Mouse (Mus musculus) layer of hippocampus, postnatal 10 days (tissue): Measurements from ENCODE around the gene Tmem131. TPM values are rescaled to one million over a fixed set of nuclear protein-coding genes. Genes with fewer than 3 reads are reported as not detected.

ENCODE experiments used
- DNase-seq, 2 experiments: peaks; one replicate each; pipeline ENCODE4 v3.0.0; 2021; ENCODE audit warnings: low spot score in 2 of 2
- total RNA-seq, 2 experiments: library from RNA; stranded (reverse); gene quantifications; 2 replicates each; pipeline ENCODE4 v1.2.3; 2021

Tmem131 gene
- total RNA-seq, 2 experiments from 2014 or later = 58.1 to 60.5 TPM

DNA sequence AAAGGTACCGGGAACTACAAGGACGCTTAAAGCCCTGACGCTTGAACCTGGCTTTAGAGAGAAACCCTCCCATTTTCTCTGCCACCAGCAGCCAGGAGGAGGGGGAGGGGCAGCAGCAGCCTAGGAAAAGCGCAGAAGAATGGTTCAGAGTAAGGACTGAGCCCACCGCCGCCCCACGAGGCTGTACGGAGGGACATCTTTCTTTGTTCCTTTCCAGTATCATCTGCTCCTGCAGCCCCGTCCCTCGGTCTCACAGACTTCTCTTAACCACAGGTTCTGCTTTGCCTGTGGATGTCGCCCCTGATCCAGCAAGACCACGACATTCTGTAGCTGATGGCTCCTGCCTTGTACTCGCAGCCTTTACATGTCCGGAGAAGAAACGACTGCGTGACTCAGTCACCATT, 158.2 kb downstream of the Tmem131 start:
- DNase-seq = peak; percentile 46 to 64

DNA sequence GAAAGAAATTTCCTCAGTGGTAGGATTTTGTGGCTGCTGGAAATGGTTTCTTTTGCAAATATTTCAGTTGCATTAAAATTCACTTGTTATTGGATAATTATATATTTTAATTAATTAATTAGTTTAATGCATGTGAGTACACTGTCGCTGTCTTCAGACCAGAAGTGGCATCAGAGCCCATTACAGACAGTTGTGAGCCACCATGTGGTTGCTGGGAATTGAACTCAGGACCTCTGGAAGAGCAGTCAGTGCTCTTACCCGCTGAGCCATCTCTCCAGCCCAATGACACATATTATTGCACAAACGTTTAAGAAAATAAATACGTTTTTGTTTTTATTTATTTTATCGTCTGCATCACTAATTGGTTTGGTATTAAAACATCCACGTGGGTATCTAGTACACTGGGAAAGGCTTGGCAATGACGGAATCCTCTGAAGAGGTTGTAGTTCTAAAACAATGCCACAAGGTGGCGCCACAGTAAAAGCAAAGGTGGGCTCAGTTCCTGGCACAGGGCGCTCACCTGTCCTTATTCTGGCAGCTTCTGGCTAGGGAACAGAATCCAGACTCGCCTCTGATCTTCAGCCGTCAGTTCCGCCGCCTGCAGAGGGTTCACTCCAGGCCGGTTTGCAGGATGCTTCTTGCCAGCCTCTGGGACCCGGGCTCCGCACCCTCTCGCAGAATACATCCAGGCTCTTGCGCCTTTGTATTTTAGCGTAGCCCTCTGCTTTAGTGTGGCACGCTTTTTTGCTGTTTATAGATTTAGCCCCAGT, 158.9 kb downstream of the Tmem131 start:
- DNase-seq = peak; percentile 88 to 91

DNA sequence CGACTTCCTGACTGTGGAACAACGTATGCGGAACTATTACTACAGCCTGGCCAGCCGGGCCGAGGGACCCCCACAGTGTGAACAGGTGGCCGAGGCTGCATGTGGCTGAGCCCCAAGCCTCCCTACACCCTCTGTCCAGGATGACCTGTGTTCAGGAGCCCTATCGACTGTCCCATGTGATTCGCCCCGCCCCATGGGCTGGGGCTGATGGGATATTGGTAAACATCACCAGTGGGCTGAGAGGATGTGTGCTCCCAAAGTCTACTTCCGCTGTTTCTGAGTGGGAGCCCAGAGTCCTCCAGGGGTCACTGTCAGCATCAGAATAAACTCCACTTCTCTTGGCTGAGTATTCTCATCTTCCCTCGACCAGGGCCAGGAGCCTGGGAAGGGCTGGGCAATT, 161.0 kb downstream of the Tmem131 start:
- no peak for DNase-seq

- DNase-seq = no peak
These were observed 162.7 kb downstream of the Tmem131 start for GRCm38 (mm10) chr1:36780793-36781192.

DNA sequence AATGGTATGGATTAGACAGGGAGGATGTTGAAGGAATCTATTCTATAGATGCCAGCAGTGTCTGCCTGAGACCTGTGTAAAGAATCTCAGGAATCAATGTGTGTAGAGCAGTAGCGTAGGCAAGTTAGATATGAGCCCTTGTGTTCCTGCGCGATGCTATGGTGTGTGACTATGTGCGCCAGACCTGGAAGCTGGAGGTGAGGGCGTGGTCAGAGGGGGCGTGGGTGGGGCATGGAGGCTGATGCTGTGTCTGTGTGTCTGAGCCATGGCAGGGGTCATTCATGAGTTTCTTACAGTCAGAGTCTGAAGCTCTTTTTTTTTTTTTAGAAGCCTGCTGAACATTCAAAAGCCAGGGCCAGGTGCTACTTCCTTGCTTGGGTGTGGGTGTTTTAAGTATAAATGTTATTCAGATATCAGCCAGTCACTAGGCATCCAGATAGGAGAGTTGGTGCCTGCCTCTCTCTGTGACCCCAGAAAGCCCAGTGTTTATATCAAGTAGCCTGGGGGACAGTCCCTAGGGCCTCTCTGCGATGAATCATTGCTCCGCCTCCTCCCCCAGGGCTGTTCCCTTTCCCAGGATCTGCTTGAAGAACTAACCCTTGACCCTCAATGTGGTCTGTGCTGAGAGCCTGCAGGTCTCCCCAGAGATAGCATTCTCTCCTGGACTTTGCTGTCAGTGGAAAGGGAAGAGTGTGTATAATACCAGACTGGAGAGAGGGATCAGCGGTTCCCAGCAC, 171.1 kb downstream of the Tmem131 start:
- DNase-seq = no peak

GRCm38 (mm10) chr1:36770998-36771397, 172.5 kb downstream of the Tmem131 start:
- DNase-seq = no peak

DNA sequence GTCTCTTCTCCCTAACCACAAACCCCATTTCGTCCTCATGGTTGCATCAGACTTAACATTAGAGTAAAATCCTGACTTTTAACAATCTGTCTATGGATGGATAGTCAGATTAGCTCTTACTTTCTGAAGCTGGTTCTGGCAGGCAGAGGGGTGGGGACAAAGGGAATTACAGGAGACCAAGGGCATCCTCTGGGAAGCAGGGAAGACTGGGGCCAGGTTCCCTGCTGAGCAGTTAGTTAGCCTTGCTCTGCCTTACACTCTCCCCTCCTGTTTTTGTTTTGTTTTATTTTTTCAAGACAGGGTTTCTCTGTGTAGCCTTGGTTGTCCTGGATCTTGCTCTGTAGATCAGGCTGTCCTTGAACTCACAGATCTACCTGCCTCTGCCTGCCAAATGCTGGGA, 173.5 kb downstream of the Tmem131 start:
- no peak for DNase-seq

DNA sequence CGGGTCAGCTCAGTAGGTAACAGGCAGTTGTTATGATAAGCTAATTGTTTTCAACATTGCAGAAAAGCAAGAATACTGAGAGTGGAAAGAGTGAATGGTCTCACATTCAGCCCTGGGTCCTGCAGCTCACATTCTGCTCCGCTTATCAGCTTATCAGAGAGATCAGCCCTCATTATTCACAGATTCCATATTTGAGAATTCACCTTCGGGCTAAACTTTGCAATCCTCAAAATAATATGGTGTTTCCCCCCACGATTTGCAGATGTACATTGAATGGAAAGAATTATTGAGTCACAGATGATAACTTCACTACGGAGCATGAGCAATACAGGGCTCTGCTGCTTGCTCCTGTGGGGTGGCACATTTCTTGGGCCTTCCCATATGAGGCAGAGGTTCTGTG, 174.7 kb downstream of the Tmem131 start:
- DNase-seq = no peak

DNA sequence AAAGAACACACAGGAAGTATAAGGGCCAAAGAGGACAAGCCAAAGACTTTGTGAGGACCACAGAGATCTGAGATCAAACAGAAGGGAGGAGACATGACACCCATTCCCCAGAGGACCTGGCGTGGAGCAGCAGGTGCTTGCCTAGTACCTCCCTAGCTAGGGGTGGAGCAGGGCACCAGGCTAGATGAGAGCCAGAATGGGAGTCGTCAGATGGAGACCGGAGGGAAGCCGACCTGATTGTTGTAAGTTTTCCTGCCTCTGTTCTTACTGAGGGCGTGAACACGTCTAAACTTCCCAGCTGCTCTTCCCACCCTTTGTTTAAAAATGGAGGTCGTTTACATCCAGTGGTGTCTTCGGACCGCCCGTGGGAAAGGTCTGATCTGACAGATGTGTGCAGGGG, 176.1 kb downstream of the Tmem131 start:
- no peak for DNase-seq

DNA sequence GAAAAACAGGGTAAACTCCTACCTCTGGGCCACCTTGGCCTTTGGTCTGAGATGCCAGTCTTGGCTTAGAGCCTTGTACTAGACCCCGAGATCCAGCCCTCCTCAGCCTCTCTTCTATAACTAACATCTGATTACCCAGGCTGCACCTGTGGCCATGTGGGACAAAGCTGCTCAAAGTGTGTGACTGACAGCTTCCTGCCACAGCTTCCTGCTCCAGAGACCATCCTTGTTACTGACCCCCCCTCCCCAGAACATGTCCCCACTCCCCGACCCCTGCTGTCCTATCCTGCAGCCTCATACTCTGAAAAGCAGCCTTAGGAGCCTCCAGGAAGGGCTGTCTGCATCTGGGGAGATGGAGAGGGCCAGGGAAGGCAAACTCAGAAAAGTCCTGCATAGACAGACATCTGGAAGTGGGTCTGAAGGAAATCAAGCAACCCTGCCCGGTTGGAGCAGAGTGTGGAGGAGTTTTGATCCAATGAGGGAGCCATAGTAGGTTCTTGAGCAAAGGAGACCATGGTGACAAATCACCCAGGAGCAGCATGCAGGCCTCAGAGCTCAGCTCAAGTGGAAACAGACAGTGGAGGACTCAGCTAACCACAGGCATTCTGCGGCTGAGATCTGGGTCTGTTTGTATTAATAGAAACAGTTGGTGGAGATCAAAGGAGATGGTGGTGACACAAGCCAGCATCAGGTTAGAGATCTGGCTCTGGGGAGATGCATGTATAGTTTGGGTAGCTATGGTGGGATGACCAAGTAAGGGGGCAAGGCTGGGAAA, 176.8 kb downstream of the Tmem131 start:
- DNase-seq = no peak

DNA sequence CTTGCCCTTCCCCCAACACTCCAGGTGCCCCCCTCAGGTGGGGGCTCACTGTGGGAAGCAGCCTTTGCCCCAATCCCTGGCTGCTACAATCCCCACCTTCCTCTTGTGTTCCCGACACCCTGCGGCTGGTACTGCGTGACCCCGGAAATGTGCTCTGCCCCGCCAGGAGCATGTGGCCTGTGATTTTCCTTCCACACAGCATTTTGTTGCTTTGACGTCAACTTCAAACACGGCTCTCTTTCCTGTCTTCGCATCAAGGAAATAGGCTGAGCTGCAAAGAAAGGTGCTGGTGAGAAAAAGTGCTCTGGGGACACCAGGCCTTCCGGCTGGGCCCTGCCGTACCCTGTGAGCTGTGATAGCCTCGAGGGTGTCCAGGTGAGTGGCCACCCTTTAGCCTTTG, 181.9 kb downstream of the Tmem131 start, which contains the start of gene Zap70:
Zap70 (plus strand) TSS at position 231 of the 400 bp plus-strand sequence.
- no peak for DNase-seq

- no peak for DNase-seq
These were observed 182.4 kb downstream of the Tmem131 start for GRCm38 (mm10) chr1:36761061-36761460.

DNA sequence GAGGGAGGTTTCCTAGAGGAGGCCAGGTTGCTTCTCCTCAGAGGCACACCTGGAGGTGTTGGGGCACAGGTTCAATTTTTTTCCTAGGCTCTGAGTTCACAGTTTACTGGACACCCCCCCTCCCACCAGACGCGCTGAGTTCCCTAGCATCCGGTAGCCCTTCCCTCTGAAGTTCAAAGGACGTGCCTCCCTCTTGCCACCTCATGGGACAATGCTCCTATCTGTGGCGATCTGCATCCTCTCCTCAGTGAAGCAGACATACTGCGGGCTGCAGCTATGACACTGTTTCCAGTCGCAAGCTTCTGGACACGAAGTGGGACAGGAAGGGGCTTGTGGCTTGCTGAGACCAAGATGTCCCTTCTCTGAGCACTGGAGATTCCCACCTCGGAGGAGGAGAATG, 183.1 kb downstream of the Tmem131 start:
- no peak for DNase-seq

- no peak for DNase-seq
These were observed 184.4 kb downstream of the Tmem131 start for GRCm38 (mm10) chr1:36759076-36759475.

GRCm38 (mm10) chr1:36758553-36758952, 184.9 kb downstream of the Tmem131 start:
- DNase-seq = no peak

- no peak for DNase-seq
These were observed 189.4 kb downstream of the Tmem131 start for GRCm38 (mm10) chr1:36753932-36754675.

- peak; percentile 45 to 48 for DNase-seq
These were observed 197.0 kb downstream of the Tmem131 start for GRCm38 (mm10) chr1:36746452-36746851.

DNA sequence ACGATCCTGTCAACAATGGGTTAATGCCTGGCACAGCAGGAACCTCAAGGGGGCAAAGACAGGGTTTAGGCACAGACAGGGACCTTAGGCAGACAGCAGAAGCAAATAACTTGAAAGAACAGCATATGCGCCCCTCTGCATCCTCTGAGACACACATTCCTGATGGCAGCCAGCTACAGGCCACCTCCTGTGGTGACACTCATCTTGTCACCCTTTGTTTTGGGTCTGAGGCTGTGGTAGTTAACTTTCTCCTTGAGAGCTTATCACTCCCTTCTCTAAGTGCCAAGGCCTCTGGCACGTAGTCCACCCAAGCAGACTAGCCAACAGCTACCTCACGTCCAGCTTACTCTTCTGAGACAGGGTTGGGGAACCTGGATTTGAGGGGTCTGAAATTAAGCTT, 197.8 kb downstream of the Tmem131 start:
- no peak for DNase-seq

GRCm38 (mm10) chr1:36744268-36744944, 199.1 kb downstream of the Tmem131 start:
- peak; percentile 74 to 79 for DNase-seq

GRCm38 (mm10) chr1:36743046-36743445, 200.4 kb downstream of the Tmem131 start:
- DNase-seq = no peak
